Mouse (Mus musculus) gastrocnemius, adult 8-10 months (tissue): ENCODE data around the gene Adgrd1. TPM values are rescaled to one million over a fixed set of nuclear protein-coding genes. Genes with fewer than 3 reads are reported as not detected.

ENCODE experiments used
- DNase-seq, 2 experiments: peaks; one replicate each; pipeline ENCODE4 v3.0.0; 2022; ENCODE audit warnings: low spot score in 2 of 2
- total RNA-seq, 4 experiments: library from RNA; stranded (reverse); gene quantifications; 2 replicates each; pipeline ENCODE4 v1.2.4; 2022

Adgrd1 gene
- 1 to 10 TPM; 1.7 to 3.8 (median 3.4) TPM for total RNA-seq

GRCm38 (mm10) chr5:129096511-129096910, at the start of gene Adgrd1:
TSS of gene Adgrd1 (plus strand) at chr5:129096750.
- DNase-seq = peak; percentile 60 to 64

GRCm38 (mm10) chr5:129049372-129049771, 47.2 kb upstream of the Adgrd1 start:
- no peak for DNase-seq

GRCm38 (mm10) chr5:129051910-129052309, 44.6 kb upstream of the Adgrd1 start:
- DNase-seq = no peak

GRCm38 (mm10) chr5:129052636-129053355, 43.8 kb upstream of the Adgrd1 start:
- no peak for DNase-seq

- DNase-seq = no peak
Measured at GRCm38 (mm10) chr5:129054675-129055284, 41.8 kb upstream of the Adgrd1 start.

- no peak for DNase-seq
Measured at GRCm38 (mm10) chr5:129059116-129059515, 37.4 kb upstream of the Adgrd1 start.

GRCm38 (mm10) chr5:129061579-129061978, 35.0 kb upstream of the Adgrd1 start:
- peak; percentile 34 to 37 for DNase-seq

GRCm38 (mm10) chr5:129063037-129063791, 33.3 kb upstream of the Adgrd1 start:
- DNase-seq = peak; percentile 51 to 58

- DNase-seq = no peak
Measured at GRCm38 (mm10) chr5:129063792-129064087, 32.8 kb upstream of the Adgrd1 start.

- no peak for DNase-seq
Measured at GRCm38 (mm10) chr5:129064186-129064585, 32.4 kb upstream of the Adgrd1 start.

GRCm38 (mm10) chr5:129065301-129065700, 31.2 kb upstream of the Adgrd1 start:
- no peak for DNase-seq

GRCm38 (mm10) chr5:129065946-129066345, 30.6 kb upstream of the Adgrd1 start:
- DNase-seq = peak; percentile 71 to 75

- peak in 1 of 2 experiments; percentile 7 for DNase-seq
Measured at GRCm38 (mm10) chr5:129066541-129067230, 29.9 kb upstream of the Adgrd1 start.

- no peak for DNase-seq
Measured at GRCm38 (mm10) chr5:129067231-129067834, 29.2 kb upstream of the Adgrd1 start.

- no peak for DNase-seq
Measured at GRCm38 (mm10) chr5:129071761-129072280, 24.7 kb upstream of the Adgrd1 start.

GRCm38 (mm10) chr5:129073404-129073803, 23.1 kb upstream of the Adgrd1 start:
- DNase-seq = no peak

GRCm38 (mm10) chr5:129076098-129076497, 20.5 kb upstream of the Adgrd1 start:
- no peak for DNase-seq

GRCm38 (mm10) chr5:129077240-129077639, 19.3 kb upstream of the Adgrd1 start:
- no peak for DNase-seq

- no peak for DNase-seq
Measured at GRCm38 (mm10) chr5:129081521-129081920, 15.0 kb upstream of the Adgrd1 start.

GRCm38 (mm10) chr5:129085153-129085552, 11.4 kb upstream of the Adgrd1 start:
- DNase-seq = no peak
